Mouse (Mus musculus): ENCODE data around the gene Asic2.
A peak's percentile ranks its signal among the peaks of the same experiment; 100 is the strongest.
"Not testable (repeated sequence)": the region's sequence is repeated elsewhere in the genome, so short reads cannot be mapped to it uniquely, and the experiment has no call there.

The Asic2 gene

DNA sequence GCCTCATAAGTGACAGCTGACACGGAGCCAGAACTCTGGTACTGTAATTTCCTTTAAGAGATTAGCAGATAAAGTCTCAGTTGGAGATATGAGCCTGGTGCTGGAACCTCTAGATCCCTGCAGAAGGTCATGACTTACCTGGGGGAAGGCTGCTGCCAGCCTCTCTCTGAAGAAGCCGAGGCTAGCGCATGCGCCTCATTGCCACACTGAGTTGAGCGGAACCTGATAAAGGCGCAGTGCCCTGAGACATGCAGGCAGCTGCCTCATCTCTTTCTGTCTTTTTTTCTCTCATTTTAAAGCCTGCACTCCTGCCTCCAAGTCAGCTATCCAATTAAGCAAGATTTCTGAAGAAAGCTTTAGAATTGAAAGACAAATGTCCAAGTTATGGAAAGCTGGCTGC lies 551.9 kb downstream of the Asic2 start:
- peak; percentile 1 for DNase-seq

DNA sequence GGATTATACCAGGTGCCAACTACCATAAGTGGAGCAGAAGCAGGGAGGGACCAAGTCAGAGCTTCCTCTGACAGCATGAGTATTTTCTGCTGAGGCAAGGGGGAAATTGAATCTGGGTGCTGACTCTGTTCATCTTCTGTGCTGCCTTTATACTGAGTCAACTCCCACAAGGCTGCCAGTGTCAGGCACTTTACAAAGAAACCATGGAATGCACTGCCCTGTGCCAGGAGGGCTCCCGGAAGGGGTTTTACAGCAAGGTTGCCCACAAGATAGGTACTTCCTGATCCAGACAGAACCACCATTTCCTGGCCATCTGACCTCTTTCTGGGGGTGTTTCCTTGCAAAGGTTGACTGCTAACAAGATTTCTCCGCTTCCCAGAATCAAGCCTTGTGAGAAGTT lies 553.7 kb downstream of the Asic2 start:
- DNase-seq: no peak

DNA sequence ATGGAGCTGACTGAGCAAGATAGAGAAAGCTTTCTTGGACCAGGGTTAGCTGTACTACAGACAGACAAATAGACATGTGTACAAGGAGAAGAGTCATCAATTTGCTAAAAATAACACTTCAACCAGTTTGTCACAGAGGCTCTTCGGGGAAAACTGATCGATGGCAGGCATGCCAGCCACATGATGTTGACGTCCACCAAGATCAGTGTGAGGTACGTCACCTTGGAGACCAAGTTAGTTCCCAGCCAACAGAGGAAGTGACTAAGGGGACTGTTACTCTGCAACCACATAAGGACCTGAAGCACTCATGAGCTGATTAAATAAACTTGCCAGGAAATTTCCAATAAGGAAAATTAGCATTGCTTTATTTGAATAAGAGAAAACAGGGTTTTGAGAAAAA lies 557.0 kb downstream of the Asic2 start:
- no peak for DNase-seq

DNA sequence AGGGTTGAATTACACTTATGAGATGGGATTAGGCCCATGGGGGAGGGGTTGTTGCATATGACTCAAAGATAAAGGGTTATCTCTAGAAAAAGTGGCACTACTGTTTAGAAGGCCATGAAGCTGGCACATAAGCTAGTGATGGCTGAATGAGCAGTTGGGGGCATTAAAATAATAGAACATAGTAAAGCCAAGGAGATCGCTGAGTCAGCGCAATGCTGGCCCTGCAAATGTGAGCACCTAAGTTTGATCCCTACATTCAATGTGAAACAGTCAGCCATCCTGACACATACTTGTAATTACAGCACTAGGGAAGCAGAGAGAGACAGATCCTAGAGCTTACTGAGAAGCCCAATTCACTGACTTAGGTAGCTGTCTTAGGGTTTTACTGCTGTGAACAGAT lies 562.3 kb downstream of the Asic2 start:
- DNase-seq: no peak

DNA sequence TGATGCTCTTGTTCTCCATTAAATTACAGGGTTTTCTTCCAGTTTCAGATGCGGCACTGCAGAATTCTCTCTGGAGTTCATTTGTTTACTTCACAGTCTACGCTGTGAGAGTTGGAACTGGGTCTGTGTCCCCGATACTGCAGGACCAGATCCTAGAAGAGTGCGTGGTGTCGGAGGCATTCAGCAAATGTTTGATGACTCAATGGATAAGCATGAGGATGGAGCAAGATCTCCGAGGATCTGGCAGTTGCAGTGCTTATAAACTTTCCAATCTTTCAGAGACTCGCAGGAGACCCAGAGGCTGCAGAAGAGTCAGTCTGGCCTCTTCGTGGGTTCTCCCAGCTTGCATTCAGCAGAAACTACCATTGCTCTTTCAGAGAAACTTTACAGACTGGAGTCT lies 566.0 kb downstream of the Asic2 start:
- no peak for DNase-seq

DNA sequence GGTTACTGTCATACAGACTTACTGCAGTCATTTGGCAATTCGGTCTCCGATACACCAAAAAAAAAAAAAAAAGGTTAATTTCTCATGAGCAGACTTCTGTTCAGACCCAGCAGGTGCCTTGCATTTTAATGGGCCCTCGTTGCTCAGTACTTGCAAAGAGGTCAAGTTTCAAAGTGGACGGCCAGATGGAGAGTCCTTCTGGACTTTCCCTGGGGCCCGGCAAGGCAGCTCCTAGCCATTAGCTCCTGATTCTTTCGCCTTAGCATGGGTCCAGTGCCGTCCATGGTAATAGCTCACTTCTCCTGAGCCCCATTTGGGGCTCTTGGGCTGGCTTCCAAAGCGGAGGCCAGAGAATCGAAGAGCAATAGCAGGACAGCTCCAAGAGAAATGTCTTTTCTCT lies 575.4 kb downstream of the Asic2 start:
- DNase-seq: no peak

DNA sequence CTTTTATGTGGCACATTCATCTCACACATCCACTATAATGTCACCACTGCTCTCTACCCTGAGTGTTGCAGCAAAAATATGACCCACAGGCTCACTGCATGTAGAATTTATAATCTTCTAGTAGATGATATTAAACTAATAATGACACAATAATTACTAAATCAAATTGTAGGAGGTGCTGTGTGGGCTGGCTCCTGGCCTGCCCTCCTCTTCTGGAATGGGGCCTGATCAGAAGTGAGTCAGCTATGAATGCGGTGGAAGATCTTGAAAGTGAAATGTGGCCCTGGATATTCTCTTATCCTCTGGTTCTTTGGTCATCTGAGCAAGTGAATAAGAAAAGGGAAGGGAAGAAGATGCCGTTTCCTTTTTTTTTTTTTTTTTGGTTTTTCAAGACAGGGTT lies 582.1 kb downstream of the Asic2 start:
- no peak for DNase-seq

DNA sequence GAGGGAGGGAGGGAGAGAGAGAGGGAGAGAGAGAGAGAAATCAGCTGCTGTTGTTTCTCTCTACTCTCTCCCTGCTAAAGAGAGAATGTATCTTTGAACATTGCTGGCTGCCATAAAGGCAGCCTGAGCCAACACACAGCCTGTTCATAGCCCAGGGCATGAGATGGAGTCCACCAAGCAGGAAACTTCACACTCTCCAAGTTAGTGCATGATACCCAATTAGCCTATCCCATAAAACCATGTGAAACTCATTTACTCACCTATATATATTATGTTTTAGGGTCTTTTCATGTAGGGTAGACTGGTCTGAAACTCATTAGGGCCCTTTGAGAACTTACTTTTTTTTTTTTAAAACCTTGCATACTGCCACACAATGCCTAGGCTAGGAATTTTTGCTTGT lies 582.7 kb downstream of the Asic2 start:
- no peak for DNase-seq

DNA sequence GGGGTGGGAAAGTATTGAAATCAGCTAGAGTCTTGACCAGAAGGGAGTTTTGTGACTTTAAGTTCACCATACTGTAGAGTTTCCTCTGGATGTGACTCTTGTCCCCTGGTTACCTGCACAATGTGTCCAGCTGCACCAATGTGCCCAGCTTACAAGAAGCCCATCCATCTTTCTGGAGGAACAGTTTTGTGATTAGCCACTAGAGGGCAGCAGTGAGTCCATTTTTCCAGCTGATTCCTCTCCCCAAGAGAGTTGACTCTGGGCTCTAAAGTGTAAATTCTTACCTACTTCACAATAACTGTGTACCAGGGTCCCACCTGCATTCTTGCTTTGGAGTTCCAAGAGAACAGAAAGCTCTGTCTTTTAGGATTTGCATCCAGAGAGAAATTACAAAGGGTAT lies 593.4 kb downstream of the Asic2 start:
- peak; percentile 61 for DNase-seq

DNA sequence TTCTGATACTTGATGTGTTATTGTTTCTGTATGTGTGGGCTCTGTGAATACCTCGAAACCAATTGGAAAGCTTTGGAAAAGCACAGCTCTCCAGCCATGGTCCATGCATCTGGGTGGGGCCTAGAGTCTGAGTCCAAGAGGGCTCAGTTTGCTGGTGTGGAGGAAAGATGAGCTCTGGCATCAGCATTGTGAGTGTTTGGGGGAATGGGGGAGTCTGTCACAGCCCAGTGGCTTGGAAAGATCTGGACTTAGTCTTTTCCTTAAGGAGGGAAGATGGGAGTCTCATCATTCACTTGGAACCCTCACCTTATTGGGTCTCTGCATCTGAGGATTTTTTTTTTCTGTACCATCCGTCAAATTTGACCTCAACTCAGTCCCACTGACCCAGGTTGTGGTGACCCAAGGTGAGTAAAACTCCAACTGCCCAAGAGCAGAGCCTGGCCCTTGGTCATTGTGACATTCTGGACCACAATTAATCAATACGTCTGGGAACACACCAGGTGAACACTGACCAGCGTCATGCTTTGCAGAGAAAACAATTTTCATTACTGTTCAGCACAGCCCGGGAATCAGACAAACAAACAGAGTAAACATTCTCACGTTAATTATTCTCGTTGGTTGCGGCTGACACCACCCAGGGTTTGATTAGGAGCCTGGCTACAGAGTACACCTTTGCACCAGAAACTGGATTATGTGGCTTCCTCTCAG lies 594.1 kb downstream of the Asic2 start:
- DNase-seq: no peak

DNA sequence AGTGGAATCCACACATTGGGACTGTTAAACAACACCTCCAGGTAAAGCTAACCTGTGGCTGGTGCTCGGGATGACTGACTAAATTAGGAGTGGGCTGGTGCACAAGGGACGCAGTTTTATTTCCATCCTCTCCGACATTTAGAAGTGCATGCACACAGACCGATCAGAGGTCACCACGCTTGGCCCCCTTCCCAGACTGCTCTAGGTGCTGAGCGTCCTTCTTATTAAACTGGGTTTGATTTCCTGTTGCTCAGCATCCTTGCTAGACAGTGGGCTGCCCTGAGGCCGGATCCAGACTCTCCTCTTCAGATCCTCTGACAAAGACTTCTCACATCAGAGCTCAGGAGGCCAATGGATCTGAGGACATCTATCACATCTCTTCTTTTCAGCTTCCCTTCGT lies 596.7 kb downstream of the Asic2 start:
- DNase-seq: peak; percentile 51

DNA sequence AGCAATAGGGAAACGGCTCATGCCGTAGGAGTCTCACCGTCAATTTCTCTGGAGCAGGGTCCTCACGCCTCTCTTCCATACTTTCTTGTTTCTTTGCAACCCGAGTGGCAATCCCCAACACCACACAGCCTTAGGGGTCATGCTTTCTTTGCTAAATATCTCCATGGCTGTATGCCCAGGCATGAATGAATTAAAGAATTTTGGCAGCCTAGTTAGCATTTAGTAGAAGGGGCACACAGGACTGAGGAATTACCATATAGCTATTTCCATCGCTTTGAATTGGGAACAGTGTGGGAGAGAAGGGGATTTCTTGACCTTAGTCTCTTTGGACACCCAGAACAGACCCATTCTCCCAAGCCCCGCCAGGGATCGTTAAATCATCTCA lies 597.8 kb downstream of the Asic2 start:
- DNase-seq: peak; percentile 8

DNA sequence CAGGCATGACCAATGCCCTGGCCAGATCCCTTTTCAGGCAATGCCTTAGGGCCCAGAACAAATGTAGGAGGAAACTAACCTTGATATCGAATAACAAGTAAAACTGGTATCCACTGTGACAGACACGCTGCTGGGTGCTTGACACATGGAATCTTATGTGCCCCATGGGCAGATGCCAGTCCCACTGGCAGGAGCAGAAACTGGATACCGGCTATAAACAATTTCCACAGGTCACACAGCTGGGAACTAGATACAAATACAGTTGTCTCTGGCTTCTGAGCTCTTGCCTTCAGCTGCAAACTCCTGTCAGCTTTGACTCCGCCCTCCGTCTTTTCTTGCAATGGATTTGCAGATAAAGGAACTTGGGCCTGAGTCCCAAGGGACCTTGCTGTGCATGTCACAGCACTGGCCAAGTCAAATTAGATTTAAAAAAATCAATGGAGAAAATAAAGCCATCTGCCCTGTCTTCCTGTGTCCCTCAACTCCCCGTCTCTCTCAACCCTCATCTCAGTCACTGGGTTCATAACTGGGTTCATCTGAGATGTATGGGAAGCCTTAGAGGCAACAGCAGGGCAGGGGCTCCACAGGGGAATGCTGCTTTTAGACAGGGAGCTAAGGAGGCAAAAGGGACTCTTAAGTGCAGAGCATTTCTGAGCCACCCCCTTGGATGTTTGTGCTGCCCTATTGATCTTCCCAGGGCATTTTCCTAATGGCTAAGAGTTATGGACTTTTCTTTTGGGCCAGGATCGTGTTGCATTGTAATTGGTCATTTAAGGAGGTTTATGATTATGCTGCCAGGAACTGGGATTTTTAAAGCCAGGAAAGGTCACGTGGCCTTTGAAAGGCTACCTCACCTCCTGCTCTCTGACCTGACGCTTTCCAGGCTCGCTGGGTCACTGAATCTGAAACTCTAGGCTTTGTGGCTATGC lies 598.5 kb downstream of the Asic2 start:
- peak; percentile 36 for DNase-seq

DNA sequence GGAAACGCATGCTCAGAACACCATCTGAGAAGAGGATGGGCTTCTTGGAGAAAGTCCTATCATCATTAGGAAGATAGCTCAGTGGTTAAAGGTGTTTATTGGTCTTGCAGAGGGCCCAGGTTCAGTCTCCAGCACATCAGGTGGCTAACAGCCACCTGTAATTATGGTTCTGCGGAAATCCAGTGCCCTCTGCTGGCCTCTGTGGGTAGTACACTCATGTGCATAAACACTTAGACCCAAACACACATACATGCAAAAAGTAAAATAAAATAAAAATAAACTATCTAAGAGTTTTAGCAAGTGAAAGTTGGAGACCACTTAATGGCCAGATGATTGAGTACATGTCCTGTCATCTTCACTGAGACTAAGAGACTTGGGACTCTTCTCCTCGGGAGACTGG lies 603.8 kb downstream of the Asic2 start:
- no peak for DNase-seq

DNA sequence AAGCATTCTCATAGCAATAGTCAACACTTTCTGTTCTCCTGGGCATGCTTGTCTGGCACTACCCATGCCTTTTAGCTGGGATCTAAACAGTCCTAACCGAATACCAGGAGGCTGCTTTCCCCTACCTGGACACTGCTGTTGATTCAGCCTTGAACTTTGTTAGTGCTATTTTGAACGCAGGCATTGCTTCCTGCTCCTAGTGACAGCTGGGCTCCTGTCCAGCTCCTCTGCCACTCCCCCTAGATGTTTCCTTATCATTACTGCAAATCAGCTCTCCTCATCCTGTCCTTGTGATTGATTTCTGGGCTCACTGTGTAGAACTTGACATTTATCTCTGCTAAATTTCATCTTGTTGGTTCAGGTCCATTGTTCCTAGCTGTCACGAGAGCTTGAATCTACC lies 605.8 kb downstream of the Asic2 start:
- DNase-seq: peak; percentile 42

DNA sequence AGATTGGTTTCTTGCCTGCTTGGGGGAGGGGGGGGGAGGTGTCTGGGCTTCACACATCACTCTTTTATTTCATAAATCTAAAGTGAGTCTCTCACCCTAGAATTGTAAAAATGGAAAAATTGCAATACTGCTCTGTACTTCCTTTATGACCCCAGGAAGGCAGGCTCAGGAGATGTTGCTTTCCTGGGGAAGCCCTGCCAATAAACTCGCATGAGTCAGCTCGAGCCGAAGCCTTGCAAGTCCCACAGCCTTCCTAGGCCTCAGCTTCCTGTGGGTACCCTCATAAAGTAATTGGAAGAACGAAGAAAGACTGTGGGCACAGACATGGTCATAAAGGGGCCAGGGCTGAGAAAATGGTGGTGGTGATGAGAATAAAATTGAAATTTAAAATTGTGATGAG lies 607.2 kb downstream of the Asic2 start:
- DNase-seq: peak; percentile 14

DNA sequence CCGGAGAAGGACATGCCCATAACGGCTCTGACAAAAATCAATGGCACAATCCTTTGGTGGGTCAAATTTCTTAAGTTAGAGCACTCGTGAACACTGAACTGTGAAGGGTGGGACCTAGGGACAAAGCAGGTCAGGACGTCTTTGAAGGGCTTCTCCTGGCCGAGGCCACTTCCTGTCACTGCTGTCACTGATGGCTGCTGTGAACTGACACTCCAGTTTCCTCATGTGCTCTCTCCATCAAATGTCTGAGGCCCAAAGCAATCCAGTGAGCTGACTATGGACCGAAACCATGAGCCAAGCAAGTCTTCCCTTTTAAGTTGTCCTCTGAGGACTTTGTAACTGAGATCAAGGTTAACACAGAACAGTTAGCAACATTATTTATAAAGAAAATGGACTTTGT lies 617.8 kb downstream of the Asic2 start:
- not testable (repeated sequence) for DNase-seq

DNA sequence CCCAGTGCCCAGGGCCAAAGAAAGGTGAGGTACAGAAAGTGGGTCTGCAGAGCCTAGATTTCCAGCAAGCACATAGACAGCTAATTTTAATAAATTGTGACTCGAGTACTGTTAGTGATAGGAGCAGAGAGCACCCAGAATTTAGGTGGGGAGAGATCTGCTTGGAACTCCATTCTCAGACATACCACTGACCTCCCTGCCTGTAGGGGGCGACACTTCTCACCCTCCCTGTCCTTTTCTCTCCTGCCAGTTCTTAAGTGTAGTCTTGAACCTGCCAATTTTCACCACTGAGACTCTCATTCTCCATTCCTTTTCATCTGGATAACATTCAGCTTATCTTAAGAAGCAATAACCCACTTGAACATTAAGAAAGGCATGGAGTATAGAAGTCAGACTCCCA lies 636.3 kb downstream of the Asic2 start:
- no peak for DNase-seq

DNA sequence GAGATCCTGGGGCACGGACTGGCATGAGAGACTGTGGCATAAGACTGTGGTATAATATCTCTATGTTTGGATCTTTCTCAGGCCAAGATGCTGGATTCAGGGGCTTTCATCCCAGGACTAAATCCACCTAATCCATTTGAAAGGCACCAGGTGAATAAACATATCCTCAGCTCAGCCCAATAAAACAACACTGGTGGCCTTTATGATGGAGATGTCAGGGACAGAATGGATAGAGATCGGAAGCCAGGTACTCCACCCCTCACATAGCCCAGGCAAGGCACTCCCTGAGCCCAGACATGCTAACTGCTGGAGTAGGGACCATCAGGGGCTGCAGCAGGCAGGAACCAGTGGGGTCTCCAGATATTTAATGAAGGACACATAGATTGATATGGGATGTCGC lies 637.3 kb downstream of the Asic2 start:
- no peak for DNase-seq

DNA sequence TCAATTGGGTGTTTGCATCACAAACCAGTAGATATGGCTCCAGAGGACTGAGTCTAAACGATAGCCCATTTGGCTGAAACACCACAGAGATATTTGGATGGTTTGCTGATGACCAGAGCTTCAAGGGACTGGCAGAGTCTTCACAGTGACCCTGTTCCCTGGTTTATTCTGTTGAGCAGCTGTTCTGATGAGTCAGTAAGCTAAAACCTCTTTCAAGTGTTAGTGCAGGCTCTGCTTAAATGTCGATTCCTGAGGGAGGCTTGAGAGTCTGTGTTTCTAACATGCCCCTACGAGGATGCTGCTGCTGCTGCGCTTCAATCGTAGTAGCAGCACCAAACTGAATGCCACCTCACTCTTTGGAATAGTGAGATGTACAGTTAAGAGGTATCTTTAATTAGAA lies 640.2 kb downstream of the Asic2 start:
- DNase-seq: no peak

DNA sequence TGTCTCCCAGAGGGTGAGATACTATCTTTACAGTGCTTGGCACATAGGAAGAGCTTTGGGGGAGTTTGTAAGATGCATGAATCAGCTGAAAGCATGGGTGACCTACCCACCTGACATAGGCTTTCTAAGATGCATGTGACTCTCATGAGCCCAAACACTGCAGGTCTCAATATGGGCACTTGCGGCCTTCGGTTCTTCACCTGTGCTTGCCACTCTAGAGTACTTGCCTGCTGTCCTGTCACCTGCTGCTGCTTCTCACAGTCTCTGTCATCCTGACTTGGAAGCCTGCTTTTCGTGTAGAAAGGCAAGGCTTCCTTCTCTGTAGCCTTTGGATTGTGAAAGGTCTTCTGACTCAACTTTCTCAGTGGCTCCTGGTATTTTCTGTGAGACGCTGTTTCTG lies 645.1 kb downstream of the Asic2 start:
- no peak for DNase-seq

DNA sequence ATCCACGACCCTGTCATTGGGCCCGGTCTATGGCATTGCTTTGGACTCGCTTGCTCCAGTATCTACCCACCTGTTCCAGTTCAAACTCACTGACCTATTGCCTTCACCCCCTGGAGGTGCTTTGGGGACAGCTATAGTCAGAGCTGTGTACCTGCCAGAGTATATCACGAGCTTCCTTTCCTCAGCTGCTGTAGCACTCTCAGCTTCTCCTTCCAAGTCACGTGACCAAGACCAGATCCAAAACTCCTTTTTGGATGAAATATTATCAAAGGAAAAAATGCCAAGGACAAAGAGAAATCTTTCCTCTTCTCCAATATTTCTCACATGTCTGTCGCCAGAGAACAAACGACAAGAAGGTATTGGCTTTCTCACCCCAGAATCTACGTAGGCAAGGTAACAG lies 645.8 kb downstream of the Asic2 start:
- DNase-seq: no peak

DNA sequence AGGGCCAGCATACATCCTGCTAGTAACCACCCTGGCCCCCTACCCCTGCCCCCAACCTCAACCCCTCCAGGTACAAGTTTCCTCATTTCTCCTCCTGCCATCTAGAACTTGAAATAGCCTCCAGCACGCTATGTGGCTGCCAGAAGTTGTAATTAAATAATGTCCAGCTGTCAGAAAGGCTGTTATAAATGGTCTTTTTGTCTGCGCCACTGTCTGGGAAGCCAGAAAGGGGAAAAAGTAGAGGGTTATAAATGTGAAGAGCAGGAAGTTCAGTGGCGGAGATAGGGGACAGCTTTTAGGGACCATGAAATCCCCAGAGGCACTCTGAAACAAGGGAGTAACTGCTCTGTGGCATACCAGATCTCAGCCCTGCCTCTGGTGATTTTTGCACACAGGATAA lies 678.2 kb downstream of the Asic2 start:
- DNase-seq: peak; percentile 28

DNA sequence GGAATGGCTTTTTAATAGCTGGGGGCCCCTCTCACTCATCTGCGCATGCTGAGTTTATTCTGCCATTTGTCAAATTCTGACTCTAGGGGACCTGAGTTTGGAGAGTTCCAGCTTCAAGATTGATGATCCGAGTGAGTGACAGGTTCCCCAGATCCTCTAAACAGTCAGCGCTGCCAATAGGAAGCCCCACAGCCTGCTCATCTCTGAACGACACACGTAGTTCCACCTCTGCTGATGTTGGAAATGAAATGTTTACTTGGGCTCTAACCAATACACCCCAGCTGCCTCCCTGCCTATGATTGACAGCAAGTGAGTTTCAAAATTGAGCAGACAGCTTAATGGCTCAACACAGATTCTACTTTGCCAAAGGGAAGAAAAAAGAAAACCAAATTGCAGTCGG lies 685.1 kb downstream of the Asic2 start:
- DNase-seq: no peak

DNA sequence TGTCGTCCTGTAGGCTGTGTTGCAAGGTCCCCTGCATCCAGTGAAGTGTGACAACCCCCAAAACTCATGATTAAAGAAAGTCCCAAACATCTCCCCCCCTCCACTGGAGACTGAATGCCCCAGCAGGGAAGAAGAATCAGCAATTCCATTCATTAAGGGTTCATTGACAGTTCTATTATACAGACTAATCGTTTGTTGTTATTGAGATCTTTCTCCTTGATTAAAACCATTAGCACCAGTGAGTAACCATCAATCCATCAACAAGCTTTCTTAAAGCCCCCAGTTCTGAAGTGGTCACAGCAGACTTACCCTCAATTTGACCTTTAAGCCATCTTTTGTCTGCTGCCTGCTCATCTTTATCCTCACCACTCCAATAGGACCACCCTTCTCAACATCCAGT lies 688.2 kb downstream of the Asic2 start:
- DNase-seq: no peak

Measured in kidney, adult 9 months (tissue).